Mouse (Mus musculus) liver, embryonic 13.5 days (tissue): ENCODE data around the gene Dera. TPM values are rescaled to one million over a fixed set of nuclear protein-coding genes. Genes with fewer than 3 reads are reported as not detected.

Source experiments
- polyA plus RNA-seq: library from polyadenylated mRNA; unstranded; fragments of >200 nt; fragmentation: Nextera tagmentation; extraction: Ambion mirVana; gene quantifications from 2 replicates; pipeline ENCODE4 v1.2.1, GENCODE M21; 2015

The Dera gene
- polyA plus RNA-seq, 1 experiment from 2014 or later, result 53.1 TPM

Other genes starting within 250 kb of the Dera start
- gene Eps8, start 99.7 kb upstream of the Dera start, polyA plus RNA-seq, result 1.7 and 1.9 TPM in 2 replicates
- 109 and 133 TPM in 2 replicates for gene Strap, start 19.5 kb upstream of the Dera start, polyA plus RNA-seq